Mouse (Mus musculus) intestine, postnatal 0 days (tissue): ENCODE measurements at regions not wholly inside any gene's neighbourhood (a gene's known extent, or its start where the extent isn't known, plus 50 kb on each side); places are given as distances from the start of the nearest gene placed in this dataset.

Source experiments
- ATAC-seq: fragments of 200-750 bp; cut with Nextera tagmentation; 2 replicates; pipeline ENCODE4 v1.8.0; 2017; ENCODE audit warnings: mild to moderate bottlenecking, moderate TSS enrichment, moderate library complexity
- H3K27ac ChIP-seq: fragments of 300-500 bp; sonication (generic); 2 replicates; pipeline ENCODE4 v1.5.1; 2014; ENCODE audit warnings: mild to moderate bottlenecking, low read depth, low read length, moderate library complexity
- H3K27me3 ChIP-seq: fragments of 300-500 bp; sonication (generic); replicated peaks from 2 replicates; pipeline ENCODE4 v1.6.1; 2014; ENCODE audit warnings: low read length, mixed read lengths; ENCODE audit not compliant: control insufficient read depth, insufficient read depth
- H3K36me3 ChIP-seq: fragments of 300-500 bp; sonication (generic); 2 replicates; pipeline ENCODE4 v1.6.1; 2014; ENCODE audit warnings: mild to moderate bottlenecking, moderate library complexity; ENCODE audit not compliant: control insufficient read depth, insufficient read depth
- H3K4me1 ChIP-seq: fragments of 300-500 bp; sonication (generic); replicated peaks from 2 replicates; pipeline ENCODE4 v1.6.1; 2014; ENCODE audit warnings: antibody characterized with exemption, low read length, mixed read lengths; ENCODE audit not compliant: control insufficient read depth, insufficient read depth
- H3K4me2 ChIP-seq: fragments of 300-500 bp; sonication (generic); replicated peaks from 2 replicates; pipeline ENCODE4 v1.6.1; 2014; ENCODE audit warnings: low read depth, mild to moderate bottlenecking, moderate library complexity
- H3K4me3 ChIP-seq: fragments of 300-500 bp; sonication (generic); 2 replicates; pipeline ENCODE4 v1.5.1; 2014; ENCODE audit warnings: low read depth, low read length
- H3K9ac ChIP-seq: fragments of 300-500 bp; sonication (generic); 2 replicates; pipeline ENCODE4 v1.6.1; 2014; ENCODE audit warnings: mild to moderate bottlenecking, low read depth, low read length
- H3K9me3 ChIP-seq: fragments of 300-500 bp; sonication (generic); 2 replicates; pipeline ENCODE4 v1.6.1; 2016; ENCODE audit warnings: mixed run types; ENCODE audit not compliant: control insufficient read depth
- CTCF ChIP-seq: sonication (generic); IDR thresholded peaks from 2 replicates; pipeline ENCODE4 v1.5.1; 2016; ENCODE audit warnings: low read depth, mild to moderate bottlenecking, control low read depth, antibody characterized with exemption, moderate library complexity
- WGBS: fragments of 180-500 bp; shearing (Covaris S2); extraction: QIAGEN DNeasy Blood & Tissue Kit; methylation state at CpG from one replicate; pipeline ENCODE4 v1.1.7; 2014; 5-methylcytosine and 5-hydroxymethylcytosine counted together

DNA sequence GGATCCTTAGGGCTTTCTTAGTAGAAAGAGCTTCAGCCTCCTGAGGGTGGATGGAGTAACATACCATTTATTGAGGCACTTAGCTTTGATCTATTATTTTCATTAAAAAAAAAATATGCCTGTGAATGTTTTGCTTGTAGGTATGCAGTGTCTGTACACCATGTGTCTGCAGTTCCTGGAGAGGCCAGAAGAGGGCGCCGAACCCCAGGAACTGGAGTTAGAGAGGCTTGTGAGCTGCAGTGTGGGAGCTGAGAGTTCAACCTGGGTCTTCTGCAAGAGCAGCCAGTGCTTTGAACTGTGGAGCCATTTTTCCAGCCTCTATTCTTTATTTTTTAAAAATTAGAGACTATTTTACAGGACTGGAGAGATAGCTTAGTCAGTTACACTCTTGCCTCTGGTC is 83.2 kb downstream of the Syf2 start:
- H3K9me3 ChIP-seq = 0 out of 2 replicates have a peak, but pooled peaks cover 4% of the 10 kb centered on the region
- H3K36me3 ChIP-seq = no peaks in the 10 kb centered on the region
- H3K4me1 ChIP-seq = no peaks in the 10 kb centered on the region
- peak; percentile 47 for TF ChIP-seq CTCF
- H3K27ac ChIP-seq = no peak overlapping the region
- H3K4me2 ChIP-seq = no peak overlapping the region
- WGBS = 63% methylated on average over 2 of the region's 2 CpGs
- no peak overlapping the region for H3K4me3 ChIP-seq
- H3K9ac ChIP-seq = no peak overlapping the region
- no peaks in the 10 kb centered on the region for H3K27me3 ChIP-seq
- ATAC-seq = no peak

DNA sequence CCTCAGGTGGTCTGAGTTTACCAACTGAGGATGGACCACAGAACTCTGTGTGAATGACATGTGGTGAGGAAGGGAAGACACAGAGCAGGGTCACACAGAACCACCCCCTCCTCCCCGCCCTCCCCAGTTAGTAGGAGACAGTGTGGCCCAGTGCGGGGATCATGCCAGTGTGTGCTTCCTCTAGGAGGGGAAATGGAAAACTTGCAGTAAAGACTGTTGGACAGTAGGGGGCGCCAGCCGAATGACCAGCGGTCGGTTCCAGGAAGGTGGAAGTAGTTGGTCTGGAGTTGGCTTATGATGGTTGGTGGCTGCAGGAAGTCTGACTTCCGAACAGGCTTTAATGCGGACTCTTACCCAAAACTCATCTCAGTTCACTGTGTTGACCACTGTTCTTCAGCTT is 87.3 kb downstream of the Syf2 start:
- H3K27ac ChIP-seq = no peak overlapping the region
- no peaks in the 10 kb centered on the region for H3K4me1 ChIP-seq
- H3K4me2 ChIP-seq = no peak overlapping the region
- TF ChIP-seq CTCF = peak; percentile 90
- ATAC-seq = no peak
- H3K4me3 ChIP-seq = no peak overlapping the region
- no peaks in the 10 kb centered on the region for H3K27me3 ChIP-seq
- no peaks in the 10 kb centered on the region for H3K36me3 ChIP-seq
- WGBS = 20% methylated on average over 8 of the region's 8 CpGs
- H3K9ac ChIP-seq = no peak overlapping the region
- 0 out of 2 replicates have a peak, but pooled peaks cover 4% of the 10 kb centered on the region for H3K9me3 ChIP-seq

DNA sequence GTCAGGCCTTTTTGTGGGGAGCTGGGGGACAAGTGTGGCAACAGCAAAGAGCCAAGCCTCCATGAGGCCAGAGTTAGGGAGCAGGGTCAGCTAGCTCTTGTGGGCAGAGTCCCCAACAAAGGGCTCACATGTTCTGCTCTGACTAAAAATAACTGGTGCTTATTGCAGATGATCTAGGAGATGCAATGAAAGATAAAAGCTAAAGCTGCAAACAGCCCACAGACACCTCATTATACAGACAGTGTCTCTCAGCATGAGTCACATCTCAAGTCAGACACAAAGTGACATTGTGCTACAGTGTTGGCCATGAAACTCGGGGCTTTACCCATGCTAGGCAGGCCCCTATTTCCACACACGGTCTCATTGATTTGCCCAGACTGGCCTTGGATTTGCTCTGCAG is 88.4 kb downstream of the Syf2 start:
- no peak overlapping the region for H3K27ac ChIP-seq
- H3K4me1 ChIP-seq = no peaks in the 10 kb centered on the region
- no peaks in the 10 kb centered on the region for H3K27me3 ChIP-seq
- WGBS = 64% methylated on average over 2 of the region's 2 CpGs
- 0 out of 2 replicates have a peak, but pooled peaks cover 3% of the 10 kb centered on the region for H3K9me3 ChIP-seq
- no peak for ATAC-seq
- no peak for TF ChIP-seq CTCF
- H3K4me2 ChIP-seq = no peak overlapping the region
- H3K4me3 ChIP-seq = no peak overlapping the region
- H3K9ac ChIP-seq = no peak overlapping the region
- no peaks in the 10 kb centered on the region for H3K36me3 ChIP-seq

DNA sequence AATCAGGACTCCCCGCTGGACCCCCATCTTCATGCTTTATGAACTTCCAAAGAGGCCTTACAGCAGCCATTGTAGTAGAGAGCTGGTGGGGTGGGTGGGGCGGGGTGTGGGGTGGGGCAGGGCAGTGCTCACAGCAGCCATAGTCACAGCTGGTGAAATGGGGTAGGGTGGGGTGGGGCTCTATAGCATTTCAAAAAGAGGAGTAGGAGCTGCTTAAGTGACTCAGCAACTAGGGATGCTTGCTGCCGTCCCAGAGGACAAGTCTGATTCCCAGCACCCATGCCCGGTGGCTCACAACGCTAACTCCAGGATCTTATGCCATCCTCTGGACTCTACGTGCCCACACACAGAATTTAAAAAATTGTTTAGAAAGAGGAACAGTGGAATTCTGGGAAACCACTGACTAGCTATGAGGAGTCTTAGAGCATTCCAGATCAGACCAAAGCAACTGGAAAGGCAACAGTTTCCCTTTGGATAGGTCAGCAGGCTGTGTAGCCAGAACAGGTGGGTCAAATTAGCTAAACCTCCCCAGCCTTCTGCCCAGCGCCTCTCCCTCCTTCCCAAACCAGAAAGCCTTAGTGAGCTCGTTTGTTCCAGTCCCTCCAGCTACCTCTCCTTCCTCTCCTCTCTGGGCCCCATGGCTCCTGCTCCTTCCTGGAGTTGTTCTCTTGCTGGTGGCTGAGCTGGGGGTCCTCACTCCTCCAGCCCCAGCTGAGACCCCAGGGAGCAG is 89.7 kb downstream of the Syf2 start:
- ATAC-seq = no peak
- no peak for TF ChIP-seq CTCF
- 0 out of 2 replicates have a peak, but pooled peaks cover 3% of the 10 kb centered on the region for H3K9me3 ChIP-seq
- WGBS = 72% methylated on average over 8 of the region's 8 CpGs
- no peak overlapping the region for H3K9ac ChIP-seq
- H3K4me2 ChIP-seq = no peak overlapping the region
- no peaks in the 10 kb centered on the region for H3K36me3 ChIP-seq
- H3K4me1 ChIP-seq = no peaks in the 10 kb centered on the region
- no peaks in the 10 kb centered on the region for H3K27me3 ChIP-seq
- H3K4me3 ChIP-seq = no peak overlapping the region
- no peak overlapping the region for H3K27ac ChIP-seq

DNA sequence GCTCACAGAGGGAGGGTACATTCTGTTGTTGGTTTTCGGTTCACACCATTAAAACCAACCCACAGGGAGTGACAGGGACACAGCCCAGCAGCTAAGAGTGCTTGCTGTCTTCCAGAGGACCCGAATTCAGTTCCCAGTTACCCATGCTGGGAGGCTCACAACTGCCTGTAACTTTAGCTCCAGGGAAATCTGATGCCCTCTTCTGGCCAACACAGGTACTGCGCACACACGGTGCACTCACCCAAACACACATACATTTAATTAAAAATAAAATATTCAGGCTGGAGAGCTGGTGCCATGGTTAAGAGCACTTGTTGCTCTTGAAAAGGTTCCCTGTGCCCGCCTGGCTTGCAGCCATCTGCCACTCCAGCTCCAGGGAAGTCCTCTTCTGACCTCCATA is 92.5 kb downstream of the Syf2 start:
- peak; percentile 50 for TF ChIP-seq CTCF
- Histone ChIP-seq H3K9me3 (0 out of 2 replicates have a peak, but pooled peaks cover 3% of the 10 kb centered on the region), H3K27me3 (no peaks in the 10 kb centered on the region), H3K27ac (no peak overlapping the region), H3K4me3 (no peak overlapping the region), H3K4me2 (no peak overlapping the region), H3K9ac (no peak overlapping the region), H3K4me1 (no peaks in the 10 kb centered on the region), H3K36me3 (no peaks in the 10 kb centered on the region)
- WGBS = 96% methylated on average over 5 of the region's 5 CpGs
- ATAC-seq = no peak

DNA sequence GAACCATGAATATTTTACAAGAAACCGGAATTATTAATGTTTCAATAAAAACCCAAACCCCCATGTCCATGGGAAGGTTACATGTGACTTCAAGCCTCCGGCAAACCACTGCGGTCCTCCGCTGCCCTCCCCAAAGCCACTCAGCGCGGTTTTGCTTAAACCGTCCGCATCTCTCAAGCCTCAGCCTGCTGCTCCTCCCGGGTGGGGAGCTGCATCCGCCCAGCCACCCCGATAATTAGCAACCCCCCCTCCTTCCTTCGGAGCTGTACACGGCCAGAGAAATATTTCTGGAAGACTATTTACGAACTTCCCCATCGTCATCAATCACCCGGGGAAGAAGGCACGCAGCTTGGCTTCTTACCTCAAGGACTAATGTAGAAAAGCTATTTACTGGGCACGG is 94.7 kb upstream of the Runx3 start:
- Histone ChIP-seq H3K4me3 (no peak overlapping the region), H3K4me2 (0 out of 2 replicates have a peak overlapping the region, but pooled peaks have one; percentile 9), H3K27ac (no peak overlapping the region), H3K4me1 (no peaks in the 10 kb centered on the region), H3K27me3 (no peaks in the 10 kb centered on the region), H3K9ac (no peak overlapping the region), H3K9me3 (0 out of 2 replicates have a peak, but pooled peaks cover 3% of the 10 kb centered on the region), H3K36me3 (no peaks in the 10 kb centered on the region)
- 40% methylated on average over 18 of the region's 18 CpGs for WGBS
- no peak for ATAC-seq
- no peak for TF ChIP-seq CTCF
